Mouse (Mus musculus): Measurements from ENCODE around the gene Gm9803.

The Gm9803 gene

GRCm38 (mm10) chr10:43512976-43513375, 10.9 kb upstream of the Gm9803 start:
- no peak for DNase-seq (ENCODE audit: low spot score in 2 of 2)

- DNase-seq (ENCODE audit: low spot score in 2 of 2) = no peak
Measured at GRCm38 (mm10) chr10:43516992-43517660, 6.8 kb upstream of the Gm9803 start.

DNA sequence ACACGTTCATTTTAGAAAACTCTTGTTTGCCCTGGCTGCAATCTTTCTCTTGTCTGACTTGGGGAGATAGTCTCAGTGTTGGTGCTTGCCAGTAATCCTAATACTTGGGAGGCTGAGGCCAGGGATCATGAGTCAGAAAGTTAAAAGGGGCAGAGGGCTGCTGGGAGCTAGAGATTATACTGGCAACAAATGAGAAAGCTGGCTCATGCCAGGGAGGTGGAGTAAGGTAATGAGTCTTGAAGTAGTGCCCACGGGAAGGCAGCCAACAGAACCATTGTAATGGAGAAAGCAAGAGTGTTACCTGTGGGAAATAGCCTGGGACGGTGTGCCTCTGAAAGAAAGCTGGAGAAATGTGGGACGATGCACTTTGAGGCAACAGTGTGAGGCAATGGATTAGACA, 6.0 kb upstream of the Gm9803 start:
- DNase-seq (ENCODE audit: low spot score in 2 of 2) = no peak

DNA sequence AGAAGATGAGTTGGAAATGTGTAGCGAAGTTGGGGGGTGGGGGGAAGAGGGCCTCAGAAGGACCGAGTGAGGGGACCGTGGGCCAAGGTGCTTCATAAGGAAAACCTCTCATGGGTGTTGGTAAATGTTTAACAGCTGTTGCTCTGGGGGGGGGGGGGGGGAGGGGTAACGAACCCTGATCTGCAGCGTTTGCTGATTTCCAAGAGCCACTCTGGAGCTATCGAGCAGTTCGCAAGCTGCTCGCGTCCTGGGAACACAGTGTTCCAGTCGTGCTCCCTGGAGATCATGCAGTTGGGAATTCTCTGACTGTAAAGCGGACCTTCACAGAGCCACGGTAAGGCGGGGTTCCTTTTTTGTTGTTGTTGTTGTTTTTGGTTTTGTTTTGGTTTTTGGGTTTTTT, 5.5 kb upstream of the Gm9803 start:
- no peak for DNase-seq (ENCODE audit: low spot score in 2 of 2)

- no peak for DNase-seq (ENCODE audit: low spot score in 2 of 2)
Measured at GRCm38 (mm10) chr10:43519977-43520376, 3.9 kb upstream of the Gm9803 start.

- no peak for DNase-seq (ENCODE audit: low spot score in 2 of 2)
Measured at GRCm38 (mm10) chr10:43527283-43528269, 3.7 kb downstream of the Gm9803 start.

GRCm38 (mm10) chr10:43534382-43534781, 10.5 kb downstream of the Gm9803 start:
- no peak for DNase-seq (ENCODE audit: low spot score in 2 of 2)

GRCm38 (mm10) chr10:43537652-43538051, 13.8 kb downstream of the Gm9803 start:
- DNase-seq (ENCODE audit: low spot score in 2 of 2) = no peak

- DNase-seq (ENCODE audit: low spot score in 2 of 2) = no peak
Measured at GRCm38 (mm10) chr10:43538831-43539230, 14.9 kb downstream of the Gm9803 start.

GRCm38 (mm10) chr10:43539746-43540310, 15.9 kb downstream of the Gm9803 start:
- peak in 1 of 2 experiments; percentile 8 for DNase-seq (ENCODE audit: low spot score in 2 of 2)

DNA sequence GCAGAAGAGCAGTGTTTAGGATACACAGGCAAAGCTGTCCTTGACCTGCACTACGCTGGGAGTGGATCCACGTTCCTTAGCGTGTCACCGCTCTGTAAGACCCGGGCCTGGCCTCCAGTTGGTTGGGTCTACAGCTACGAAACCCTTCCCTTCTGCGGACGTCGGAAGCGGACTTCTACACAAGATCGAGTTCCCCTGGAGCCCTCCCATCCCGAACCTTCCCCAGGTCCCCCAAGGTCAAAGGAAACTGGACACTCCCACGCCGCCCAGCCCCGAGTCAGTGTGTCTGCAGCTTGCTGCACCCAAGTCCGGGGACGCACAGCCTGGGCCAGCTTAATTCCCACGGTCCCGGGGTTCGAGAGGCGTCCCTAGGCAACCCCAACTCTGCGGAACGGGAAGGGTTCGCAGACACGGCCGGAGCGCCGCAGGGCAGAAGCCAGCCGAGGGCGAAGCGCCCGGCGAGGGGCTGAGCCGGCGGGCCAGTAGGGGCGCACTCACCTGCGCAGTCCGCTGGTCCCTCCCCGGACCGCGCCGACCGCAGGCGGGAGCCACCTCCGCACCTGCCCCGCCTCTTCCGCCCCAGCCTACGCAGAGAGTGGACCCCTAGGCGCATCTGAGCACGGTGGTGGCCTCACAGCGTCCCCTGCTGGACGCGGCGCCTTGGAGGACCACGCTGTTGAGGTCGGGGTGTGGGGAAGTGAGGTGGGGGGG, 16.7 kb downstream of the Gm9803 start, which contains the start of gene 1700021F05Rik:
TSS of gene 1700021F05Rik (minus strand) at position 553 of the 711 bp plus-strand sequence.
- DNase-seq (ENCODE audit: low spot score in 2 of 2) = peak; percentile 85 to 96

DNA sequence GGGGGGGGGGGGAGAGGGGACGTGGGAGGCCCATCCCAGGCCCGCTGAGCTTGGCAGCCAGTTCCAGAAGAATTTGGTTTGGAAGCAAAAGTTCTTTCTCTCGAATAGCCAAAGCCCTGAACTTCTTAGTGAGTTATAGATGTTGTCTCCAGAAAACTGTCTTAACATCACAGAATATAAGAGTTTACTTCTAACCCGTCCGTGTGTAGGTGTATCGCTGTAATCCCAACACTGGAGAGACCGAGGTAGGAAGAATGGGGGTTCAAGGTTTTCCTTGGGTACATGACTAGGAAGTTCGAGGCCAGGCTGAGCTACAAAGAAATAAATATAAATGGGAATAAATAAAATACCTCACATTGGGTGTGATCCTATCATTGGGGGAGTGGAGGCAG, 17.3 kb downstream of the Gm9803 start:
- no peak for DNase-seq (ENCODE audit: low spot score in 2 of 2)

GRCm38 (mm10) chr10:43549411-43549810, 25.5 kb downstream of the Gm9803 start:
- peak in 1 of 2 experiments; percentile 33 for DNase-seq (ENCODE audit: low spot score in 2 of 2)

DNA sequence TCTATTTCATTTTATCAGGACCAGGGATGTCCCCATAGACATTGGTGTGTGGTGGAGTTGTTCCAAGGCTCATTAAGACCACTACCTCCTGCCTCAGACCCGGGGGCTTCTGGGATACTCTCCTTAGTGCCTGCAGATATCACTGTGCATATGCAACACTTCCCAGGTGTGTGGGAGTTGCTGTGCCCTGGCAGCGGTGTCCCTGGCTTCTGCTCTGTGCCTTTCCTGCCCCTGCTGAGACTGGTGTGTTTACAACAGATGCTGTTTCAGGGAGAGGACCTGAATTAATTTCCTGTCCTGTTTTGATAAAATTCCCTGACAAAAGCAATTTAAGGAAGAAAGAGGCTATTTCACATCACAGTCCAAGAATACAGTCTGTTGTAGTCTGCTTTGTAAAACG, 27.0 kb downstream of the Gm9803 start:
- DNase-seq (ENCODE audit: low spot score in 2 of 2) = no peak

GRCm38 (mm10) chr10:43551388-43551787, 27.5 kb downstream of the Gm9803 start:
- no peak for DNase-seq (ENCODE audit: low spot score in 2 of 2)

DNA sequence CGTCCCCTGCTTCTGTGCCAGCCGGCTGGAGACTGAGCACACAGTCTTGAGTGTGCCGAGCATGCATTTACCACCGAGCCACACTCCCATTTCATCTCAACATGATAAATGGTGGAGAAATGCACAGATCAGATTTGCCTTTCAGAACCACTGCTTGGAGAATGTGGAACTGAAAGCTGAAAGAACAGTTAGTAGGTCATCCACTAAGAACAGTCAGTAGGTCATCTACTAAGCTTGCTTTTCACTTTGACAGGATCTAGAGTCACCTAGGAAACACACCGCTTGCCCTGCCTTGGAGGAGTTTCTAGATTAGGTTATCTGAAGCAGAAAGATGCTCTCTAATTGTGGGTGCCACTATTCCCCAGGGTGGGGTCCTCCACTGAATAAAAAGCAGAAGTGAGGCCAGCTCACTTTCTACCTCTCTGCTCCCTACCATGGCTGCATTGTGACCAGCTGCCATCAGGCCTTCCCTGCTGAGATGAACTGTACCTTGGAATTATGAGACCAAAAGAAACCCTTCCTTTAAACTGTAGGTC, 33.8 kb downstream of the Gm9803 start:
- DNase-seq (ENCODE audit: low spot score in 2 of 2) = no peak

GRCm38 (mm10) chr10:43559313-43559712, 35.4 kb downstream of the Gm9803 start:
- no peak for DNase-seq (ENCODE audit: low spot score in 2 of 2)

DNA sequence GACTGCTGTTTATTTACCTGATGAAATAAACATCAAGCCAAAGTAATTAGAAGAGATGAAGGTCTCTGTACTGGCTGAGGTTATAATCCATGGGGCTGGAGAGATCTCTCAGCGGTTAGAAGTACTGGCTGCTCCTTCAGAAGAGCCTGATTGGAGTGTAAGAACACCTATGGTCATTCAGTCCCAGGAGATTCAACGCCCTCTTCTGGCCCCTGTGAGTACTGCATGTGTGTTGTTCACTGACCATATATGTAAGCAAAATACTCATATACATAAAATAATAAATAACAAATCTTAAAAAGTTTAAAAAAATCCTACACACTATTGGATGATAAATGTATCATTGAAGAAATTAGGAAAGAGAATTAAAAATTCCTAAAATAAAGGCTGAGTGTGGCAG, 36.9 kb downstream of the Gm9803 start:
- DNase-seq (ENCODE audit: low spot score in 2 of 2) = peak in 1 of 2 experiments; percentile 40

DNA sequence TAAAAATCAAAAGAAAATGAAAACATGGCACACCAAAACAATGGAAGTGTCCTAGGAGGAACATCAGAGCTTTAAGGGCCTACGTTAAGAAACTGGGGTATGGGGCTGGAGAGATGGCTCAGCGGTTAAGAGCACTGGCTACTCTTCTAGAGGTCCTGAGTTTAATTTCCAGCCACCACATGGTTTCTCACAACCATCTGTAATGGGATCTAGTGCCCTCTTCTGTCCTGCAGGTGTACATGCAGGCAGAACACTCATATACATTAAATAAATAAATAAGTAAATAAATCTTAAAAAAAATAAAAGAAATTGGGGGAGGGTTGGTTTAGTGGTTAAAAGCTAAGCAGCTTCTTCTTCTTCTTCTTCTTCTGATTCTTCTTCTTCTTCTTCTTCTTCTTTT, 37.4 kb downstream of the Gm9803 start:
- DNase-seq (ENCODE audit: low spot score in 2 of 2) = no peak
